Mouse (Mus musculus) monocyte, adult 2 months (primary cell): Measurements from ENCODE around the gene Ubash3a.

Experiments used
- DNase-seq, 2 experiments: peaks; one replicate each; pipeline ENCODE4 v3.0.0; 2022; ENCODE audit warnings: low spot score in 2 of 2, low read depth in 1 of 2

The Ubash3a gene

GRCm38 (mm10) chr17:31207771-31208334 is at the start of gene Ubash3a:
Gene Ubash3a (plus strand): TSS chr17:31207873.
- DNase-seq: no peak

- no peak for DNase-seq
Measured at GRCm38 (mm10) chr17:31157921-31158320, 49.8 kb upstream of the Ubash3a start.

- DNase-seq: no peak
Measured at GRCm38 (mm10) chr17:31160291-31160690, 47.4 kb upstream of the Ubash3a start.

- DNase-seq: no peak
Measured at GRCm38 (mm10) chr17:31162607-31163006, 45.1 kb upstream of the Ubash3a start.

GRCm38 (mm10) chr17:31163821-31164220 is 43.9 kb upstream of the Ubash3a start:
- DNase-seq: no peak

GRCm38 (mm10) chr17:31165127-31165526 is 42.5 kb upstream of the Ubash3a start, which contains the start of gene Tff1:
Gene Tff1 (minus strand): TSS chr17:31165277.
- DNase-seq: no peak

GRCm38 (mm10) chr17:31169796-31170195 is 37.9 kb upstream of the Ubash3a start:
- DNase-seq: no peak

GRCm38 (mm10) chr17:31176321-31176720 is 31.4 kb upstream of the Ubash3a start:
- DNase-seq: no peak

GRCm38 (mm10) chr17:31181490-31181889 is 26.2 kb upstream of the Ubash3a start:
- no peak for DNase-seq

- DNase-seq: no peak
Measured at GRCm38 (mm10) chr17:31183180-31183974, 24.3 kb upstream of the Ubash3a start.

GRCm38 (mm10) chr17:31184269-31184990 is 23.2 kb upstream of the Ubash3a start:
- DNase-seq: no peak

- DNase-seq: peak in 1 of 2 experiments; percentile 36
Measured at GRCm38 (mm10) chr17:31187370-31187769, 20.3 kb upstream of the Ubash3a start.

- DNase-seq: no peak
Measured at GRCm38 (mm10) chr17:31191825-31192224, 15.8 kb upstream of the Ubash3a start.

GRCm38 (mm10) chr17:31192663-31193062 is 15.0 kb upstream of the Ubash3a start:
- no peak for DNase-seq

- no peak for DNase-seq
Measured at GRCm38 (mm10) chr17:31193360-31193759, 14.3 kb upstream of the Ubash3a start.

- no peak for DNase-seq
Measured at GRCm38 (mm10) chr17:31195207-31195606, 12.5 kb upstream of the Ubash3a start.

- DNase-seq: no peak
Measured at GRCm38 (mm10) chr17:31196283-31196682, 11.4 kb upstream of the Ubash3a start.

GRCm38 (mm10) chr17:31198877-31199276 is 8.8 kb upstream of the Ubash3a start, which contains the start of gene Tmprss3:
Gene Tmprss3 (minus strand): TSS chr17:31198977.
- no peak for DNase-seq

GRCm38 (mm10) chr17:31208654-31209053 is 981 bp downstream of the Ubash3a start:
- no peak for DNase-seq

- DNase-seq: no peak
Measured at GRCm38 (mm10) chr17:31209376-31209930, 1.8 kb downstream of the Ubash3a start.

GRCm38 (mm10) chr17:31210299-31210698 is 2.6 kb downstream of the Ubash3a start:
- no peak for DNase-seq

GRCm38 (mm10) chr17:31211881-31212280 is 4.2 kb downstream of the Ubash3a start:
- no peak for DNase-seq
